Mouse (Mus musculus): ENCODE results near the gene Gpc5.

DNA sequence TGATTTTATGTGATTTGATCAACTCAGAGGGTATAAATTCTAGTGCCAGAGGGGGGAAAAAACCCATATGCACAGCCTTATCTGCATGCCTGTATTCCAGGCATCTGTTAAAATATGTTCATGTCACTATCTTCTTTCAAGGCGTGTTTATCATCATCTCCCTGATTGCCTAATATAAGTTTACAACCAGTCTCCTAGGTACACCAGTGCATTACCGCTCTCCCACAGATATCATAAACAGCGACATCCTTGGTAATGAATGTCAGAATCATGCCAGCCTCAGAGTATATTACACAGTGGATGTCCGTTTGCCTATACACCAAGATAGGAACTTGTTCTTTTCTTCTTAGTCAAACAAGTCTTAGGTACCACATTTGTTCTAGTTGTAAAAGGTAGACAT lies 1095.0 kb downstream of the Gpc5 start:
- TF ChIP-seq CTCF (IDR thresholded peaks at IDR 0.05; ENCODE audit: control insufficient read depth, insufficient read depth, insufficient replicate concordance, low read depth, low read length) (no peak), POLR2A (IDR thresholded peaks at IDR 0.05; ENCODE audit: control insufficient read depth, low read depth, low read length) (no peak)
